ENCODE assay signal across 8 mouse cellular contexts in the genomic region with DNA sequence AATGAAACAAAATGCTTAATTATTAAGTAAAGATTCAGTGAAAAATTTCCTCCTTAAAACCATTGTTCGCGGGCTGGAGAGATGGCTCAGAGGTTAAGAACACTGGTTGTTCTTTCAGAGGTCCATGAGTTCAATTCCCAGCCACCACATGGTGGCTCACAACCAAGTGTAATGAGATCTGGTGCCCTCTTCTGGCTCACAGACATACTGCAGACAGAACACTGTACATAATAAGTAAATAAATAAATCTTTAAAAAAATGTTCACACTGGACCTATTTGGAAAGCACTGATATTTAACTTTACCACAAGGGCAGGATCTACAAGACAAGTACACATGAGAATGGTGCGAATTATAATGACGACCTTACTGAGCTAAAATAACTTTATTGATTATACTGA. TPM values are rescaled to one million over a fixed set of nuclear protein-coding genes. Genes with fewer than 3 reads are reported as not detected.
DNase-seq lines count a peak whose midpoint lies in the region; ATAC-seq and TF ChIP-seq lines count a peak whose summit lies in the region.

No protein-coding gene starts in this region.

- H3K27ac ChIP-seq in forebrain, postnatal 0 days (ENCODE audit: low read depth, low read length): no peak overlapping the region
- H3K27ac ChIP-seq in midbrain, embryonic 14.5 days (replicated peaks; ENCODE audit: low read depth, low read length): no peak overlapping the region

- H3K9ac ChIP-seq in forebrain, postnatal 0 days: no peak overlapping the region
- H3K9ac ChIP-seq in midbrain, embryonic 14.5 days (replicated peaks; ENCODE audit: low read length): no peak overlapping the region

- H3K9me3 ChIP-seq in megakaryocyte, embryonic 14.5 days: peaks cover 3% of the 10 kb centered on the region; the same call in 1 of the 2 replicates
- H3K9me3 ChIP-seq in forebrain, postnatal 0 days (ENCODE audit: low read length): no peaks in the 10 kb centered on the region
- H3K9me3 ChIP-seq in midbrain, embryonic 14.5 days (ENCODE audit: control insufficient read depth, low read length): no peaks in the 10 kb centered on the region

- peak overlapping the region; percentile 81 for H3K4me2 ChIP-seq in forebrain, postnatal 0 days (ENCODE audit: low read depth)
- peak overlapping the region; percentile 86 for H3K4me2 ChIP-seq in midbrain, embryonic 14.5 days (ENCODE audit: low read length)

- 39% methylated on average over 4 of the region's 4 CpGs for WGBS in forebrain, postnatal 0 days
- WGBS in midbrain, embryonic 14.5 days: 47% methylated on average over 4 of the region's 4 CpGs

- peak; percentile 83 for DNase-seq in ZHBTc4 (ENCODE audit: low read depth, low spot score)
- peak; percentile 51 for DNase-seq in forebrain, postnatal 0 days
- peak; percentile 27 to 62 for DNase-seq in kidney, postnatal 36 days
- DNase-seq in midbrain, embryonic 14.5 days: peak; percentile 67
- no peak for DNase-seq in urinary bladder, postnatal 10 days (ENCODE audit: low spot score)

- peak overlapping the region; percentile 98 for H3K4me3 ChIP-seq in megakaryocyte, embryonic 14.5 days (replicated peaks)
- H3K4me3 ChIP-seq in forebrain, postnatal 0 days (ENCODE audit: low read depth, low read length): peak overlapping the region; percentile 79
- peak overlapping the region; percentile 95; the same call in 1 of the 2 replicates for H3K4me3 ChIP-seq in midbrain, embryonic 14.5 days (replicated peaks; ENCODE audit: low read depth, low read length)

- no peak for ATAC-seq in megakaryocyte, adult 5-6 weeks (ENCODE audit: poor library complexity, severe bottlenecking)
- no peak for ATAC-seq in forebrain, postnatal 0 days
- ATAC-seq in midbrain, embryonic 14.5 days (ENCODE audit: low FRiP score, low TSS enrichment): no peak
- no peak for ATAC-seq in frontal cortex, adult (ENCODE audit: low TSS enrichment)

- peaks cover 17% of the 10 kb centered on the region for H3K4me1 ChIP-seq in megakaryocyte, embryonic 14.5 days
- peaks cover 14% of the 10 kb centered on the region for H3K4me1 ChIP-seq in forebrain, postnatal 0 days (ENCODE audit: insufficient read depth)
- peaks cover 14% of the 10 kb centered on the region for H3K4me1 ChIP-seq in midbrain, embryonic 14.5 days (ENCODE audit: control insufficient read depth, insufficient read depth, low read length)

- peaks cover 2% of the 10 kb centered on the region for H3K27me3 ChIP-seq in megakaryocyte, embryonic 14.5 days (replicated peaks)
- H3K27me3 ChIP-seq in forebrain, postnatal 0 days (ENCODE audit: insufficient read depth, low read length): no peaks in the 10 kb centered on the region
- no peaks in the 10 kb centered on the region for H3K27me3 ChIP-seq in midbrain, embryonic 14.5 days (ENCODE audit: control insufficient read depth, insufficient read depth, low read length)

- H3K36me3 ChIP-seq in megakaryocyte, embryonic 14.5 days (replicated peaks; ENCODE audit: low read length): peaks cover 12% of the 10 kb centered on the region
- no peaks in the 10 kb centered on the region for H3K36me3 ChIP-seq in forebrain, postnatal 0 days (ENCODE audit: insufficient read depth)
- H3K36me3 ChIP-seq in midbrain, embryonic 14.5 days (ENCODE audit: control insufficient read depth, insufficient read depth, low read length): no peaks in the 10 kb centered on the region

- peak; percentile 74 for TF ChIP-seq CTCF in forebrain, postnatal 0 days (IDR thresholded peaks at IDR 0.05; ENCODE audit: low read depth)

RNA-seq across cellular contexts. Expression of a gene that starts 0.7 kb away (rescaled TPM):
- polyA plus RNA-seq in megakaryocyte, embryonic 14.5 days (2012; ENCODE audit: insufficient read depth, low replicate concordance): 22.8 and 87.7 TPM in 2 replicates
- 55.7 and 78.0 TPM in 2 replicates for total RNA-seq in megakaryocyte, adult 5-6 weeks (2015)
- 43.4 and 45.9 TPM in 2 replicates for total RNA-seq in megakaryocyte, adult 5-6 weeks (2017)
- total RNA-seq in forebrain, postnatal 0 days (2014; rRNA removed): 41.9 and 45.8 TPM in 2 replicates
- polyA plus RNA-seq in forebrain, postnatal 0 days (2015; fragmentation: Nextera tagmentation; extraction: Ambion mirVana): 125 and 134 TPM in 2 replicates
- 148 and 154 TPM in 2 replicates for polyA plus RNA-seq in midbrain, embryonic 14.5 days (2014; fragmentation: Nextera tagmentation; extraction: Ambion mirVana)

RNA-seq across cellular contexts. Expression of a gene that starts 26.0 kb away (rescaled TPM):
- not detected in 2 replicates for polyA plus RNA-seq in megakaryocyte, embryonic 14.5 days (2012; ENCODE audit: insufficient read depth, low replicate concordance)
- 0.11 and 0.48 TPM in 2 replicates for total RNA-seq in megakaryocyte, adult 5-6 weeks (2015)
- total RNA-seq in megakaryocyte, adult 5-6 weeks (2017): 0.41 and 0.44 TPM in 2 replicates
- total RNA-seq in forebrain, postnatal 0 days (2014; rRNA removed): 1.1 and 1.8 TPM in 2 replicates
- 0.16 and 0.44 TPM in 2 replicates for polyA plus RNA-seq in forebrain, postnatal 0 days (2015; fragmentation: Nextera tagmentation; extraction: Ambion mirVana)
- polyA plus RNA-seq in midbrain, embryonic 14.5 days (2014; fragmentation: Nextera tagmentation; extraction: Ambion mirVana): 0.12 and 0.14 TPM in 2 replicates
